Mouse (Mus musculus) erythroblast, adult 5-6 weeks (primary cell): ENCODE results near the gene Zfp184. TPM values are rescaled to one million over a fixed set of nuclear protein-coding genes. Genes with fewer than 3 reads are reported as not detected.

Experiments used
- ATAC-seq: replicated peaks from 2 replicates; pipeline ENCODE4 v1.8.0; 2016; ENCODE audit warnings: moderate number of reproducible peaks, mild to moderate bottlenecking, moderate TSS enrichment, inconsistent platforms; ENCODE audit not compliant: poor library complexity, low FRiP score, severe bottlenecking
- total RNA-seq, 2 experiments: library from RNA; stranded (forward) in 1 of 2; stranded (reverse) in 1 of 2; fragments of 150-400 nt in 1 of 2; fragments of 200-764, 138-1000 nt in 1 of 2; gene quantifications; 2 replicates each; pipeline versions ENCODE4 v1.2.3 to v1.2.4; 2015 to 2017; ENCODE audit warnings: low replicate concordance in 2 of 2

Gene Zfp184
- total RNA-seq, 2 experiments from 2014 or later: 0.19 to 0.34 TPM

DNA sequence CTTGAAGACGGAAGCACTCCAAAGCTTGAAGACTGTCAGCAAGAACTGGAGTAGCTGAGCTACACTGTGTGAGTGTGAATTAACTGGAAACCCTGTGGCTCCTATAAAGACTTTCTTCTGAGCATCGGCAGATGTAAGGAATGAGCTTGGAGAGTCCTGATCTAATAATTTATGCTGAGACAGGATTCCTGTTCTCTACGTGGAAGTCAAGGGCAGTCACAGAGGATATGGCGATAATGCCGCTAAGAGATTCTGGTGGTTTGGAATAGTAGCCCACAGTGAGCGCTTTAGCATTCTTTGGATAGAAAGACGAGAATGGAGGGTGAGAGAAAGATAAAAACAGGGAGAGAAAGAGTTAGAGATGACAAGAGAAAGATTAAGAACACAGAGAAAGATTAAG is 63.0 kb downstream of the Zfp184 start:
- no peak for ATAC-seq

GRCm38 (mm10) chr13:22008707-22009106 is 63.8 kb downstream of the Zfp184 start:
- no peak for ATAC-seq

GRCm38 (mm10) chr13:22009642-22010041 is 64.7 kb downstream of the Zfp184 start, which contains the start of gene Prss16:
TSS of gene Prss16 (minus strand) at chr13:22009742.
- ATAC-seq: no peak

Other genes with a start within 250 kb of the Zfp184 start
- gene Olfr1359, start 247.0 kb upstream of the Zfp184 start, total RNA-seq (2015; ENCODE audit: low replicate concordance): not detected in 2 replicates
- gene Olfr1359, start 247.0 kb upstream of the Zfp184 start, total RNA-seq (2017; ENCODE audit: low replicate concordance): 0.34 and 0.42 TPM in 2 replicates
- 91.5 and 110 TPM in 2 replicates for gene Hist1h2bl, start 229.0 kb upstream of the Zfp184 start, total RNA-seq (2015; ENCODE audit: low replicate concordance)
- 213 and 268 TPM in 2 replicates for gene Hist1h2bl, start 229.0 kb upstream of the Zfp184 start, total RNA-seq (2017; ENCODE audit: low replicate concordance)
- gene Hist1h2ai, start 228.7 kb upstream of the Zfp184 start, total RNA-seq (2015; ENCODE audit: low replicate concordance): 6.1 TPM in 1 of 2 replicates, not detected in the other
- gene Hist1h2ai, start 228.7 kb upstream of the Zfp184 start, total RNA-seq (2017; ENCODE audit: low replicate concordance): 1,027 and 1,342 TPM in 2 replicates
- gene Hist1h3h, start 227.4 kb upstream of the Zfp184 start, total RNA-seq (2015; ENCODE audit: low replicate concordance): 16.7 TPM in 1 of 2 replicates, not detected in the other
- gene Hist1h3h, start 227.4 kb upstream of the Zfp184 start, total RNA-seq (2017; ENCODE audit: low replicate concordance): 69.1 and 159 TPM in 2 replicates
- gene Hist1h2bm, start 223.1 kb upstream of the Zfp184 start, total RNA-seq (2015; ENCODE audit: low replicate concordance): 65.8 and 82.8 TPM in 2 replicates
- gene Hist1h2bm, start 223.1 kb upstream of the Zfp184 start, total RNA-seq (2017; ENCODE audit: low replicate concordance): 254 and 277 TPM in 2 replicates
- not detected in 2 replicates for gene Hist1h4j, start 210.0 kb upstream of the Zfp184 start, total RNA-seq (2015; ENCODE audit: low replicate concordance)
- gene Hist1h4j, start 210.0 kb upstream of the Zfp184 start, total RNA-seq (2017; ENCODE audit: low replicate concordance): 148 and 152 TPM in 2 replicates
- 10.4 and 16.9 TPM in 2 replicates for gene Hist1h4k, start 194.6 kb upstream of the Zfp184 start, total RNA-seq (2015; ENCODE audit: low replicate concordance)
- 714 and 903 TPM in 2 replicates for gene Hist1h4k, start 194.6 kb upstream of the Zfp184 start, total RNA-seq (2017; ENCODE audit: low replicate concordance)
- gene Hist1h2ak, start 191.3 kb upstream of the Zfp184 start, total RNA-seq (2015; ENCODE audit: low replicate concordance): 39.2 and 75.4 TPM in 2 replicates
- 730 and 899 TPM in 2 replicates for gene Hist1h2ak, start 191.3 kb upstream of the Zfp184 start, total RNA-seq (2017; ENCODE audit: low replicate concordance)
- 229 and 365 TPM in 2 replicates for gene Hist1h2bn, start 191.0 kb upstream of the Zfp184 start, total RNA-seq (2015; ENCODE audit: low replicate concordance)
- gene Hist1h2bn, start 191.0 kb upstream of the Zfp184 start, total RNA-seq (2017; ENCODE audit: low replicate concordance): 952 and 1,236 TPM in 2 replicates
- gene Hist1h1b, start 164.5 kb upstream of the Zfp184 start, total RNA-seq (2015; ENCODE audit: low replicate concordance): 491 and 530 TPM in 2 replicates
- 1,333 and 2,653 TPM in 2 replicates for gene Hist1h1b, start 164.5 kb upstream of the Zfp184 start, total RNA-seq (2017; ENCODE audit: low replicate concordance)
- gene Hist1h3i, start 161.7 kb upstream of the Zfp184 start, total RNA-seq (2015; ENCODE audit: low replicate concordance): 143 and 204 TPM in 2 replicates
- gene Hist1h3i, start 161.7 kb upstream of the Zfp184 start, total RNA-seq (2017; ENCODE audit: low replicate concordance): 142 and 186 TPM in 2 replicates
- not detected in 2 replicates for gene Hist1h2an, start 157.9 kb upstream of the Zfp184 start, total RNA-seq (2015; ENCODE audit: low replicate concordance)
- gene Hist1h2an, start 157.9 kb upstream of the Zfp184 start, total RNA-seq (2017; ENCODE audit: low replicate concordance): 456 and 497 TPM in 2 replicates
- 4.4 and 5.8 TPM in 2 replicates for gene Hist1h2bp, start 157.6 kb upstream of the Zfp184 start, total RNA-seq (2015; ENCODE audit: low replicate concordance)
- gene Hist1h2bp, start 157.6 kb upstream of the Zfp184 start, total RNA-seq (2017; ENCODE audit: low replicate concordance): 33.7 and 47.3 TPM in 2 replicates
- 197 and 261 TPM in 2 replicates for gene Hist1h2bq, start 134.9 kb upstream of the Zfp184 start, total RNA-seq (2015; ENCODE audit: low replicate concordance)
- gene Hist1h2bq, start 134.9 kb upstream of the Zfp184 start, total RNA-seq (2017; ENCODE audit: low replicate concordance): 24.3 and 156 TPM in 2 replicates
- gene Hist1h2ao, start 134.6 kb upstream of the Zfp184 start, total RNA-seq (2015; ENCODE audit: low replicate concordance): 63.1 and 86.1 TPM in 2 replicates
- gene Hist1h2ao, start 134.6 kb upstream of the Zfp184 start, total RNA-seq (2017; ENCODE audit: low replicate concordance): 517 TPM in 1 of 2 replicates, not detected in the other
- 71.7 and 77.6 TPM in 2 replicates for gene Hist1h4m, start 133.3 kb upstream of the Zfp184 start, total RNA-seq (2015; ENCODE audit: low replicate concordance)
- 860 and 1,014 TPM in 2 replicates for gene Hist1h4m, start 133.3 kb upstream of the Zfp184 start, total RNA-seq (2017; ENCODE audit: low replicate concordance)
- 6.9 and 21.5 TPM in 2 replicates for gene Hist1h4n, start 112.9 kb upstream of the Zfp184 start, total RNA-seq (2015; ENCODE audit: low replicate concordance)
- 699 and 712 TPM in 2 replicates for gene Hist1h4n, start 112.9 kb upstream of the Zfp184 start, total RNA-seq (2017; ENCODE audit: low replicate concordance)
- 40.2 and 52.7 TPM in 2 replicates for gene Hist1h2ap, start 111.6 kb upstream of the Zfp184 start, total RNA-seq (2015; ENCODE audit: low replicate concordance)
- gene Hist1h2ap, start 111.6 kb upstream of the Zfp184 start, total RNA-seq (2017; ENCODE audit: low replicate concordance): 924 and 2,814 TPM in 2 replicates
- 215 and 279 TPM in 2 replicates for gene Hist1h2br, start 111.4 kb upstream of the Zfp184 start, total RNA-seq (2015; ENCODE audit: low replicate concordance)
- gene Hist1h2br, start 111.4 kb upstream of the Zfp184 start, total RNA-seq (2017; ENCODE audit: low replicate concordance): 157 and 261 TPM in 2 replicates
- not detected in 2 replicates for gene Pom121l2, start 36.1 kb downstream of the Zfp184 start, total RNA-seq (2015; ENCODE audit: low replicate concordance)
- gene Pom121l2, start 36.1 kb downstream of the Zfp184 start, total RNA-seq (2017; ENCODE audit: low replicate concordance): not detected in 2 replicates
- 2.7 and 6.3 TPM in 2 replicates for gene Prss16, start 64.6 kb downstream of the Zfp184 start, total RNA-seq (2015; ENCODE audit: low replicate concordance)
- gene Prss16, start 64.6 kb downstream of the Zfp184 start, total RNA-seq (2017; ENCODE audit: low replicate concordance): 1.8 and 2.2 TPM in 2 replicates
- 2.5 TPM in 1 of 2 replicates, not detected in the other for gene Hist1h2ah, start 90.5 kb downstream of the Zfp184 start, total RNA-seq (2015; ENCODE audit: low replicate concordance)
- 462 and 930 TPM in 2 replicates for gene Hist1h2ah, start 90.5 kb downstream of the Zfp184 start, total RNA-seq (2017; ENCODE audit: low replicate concordance)
- gene Hist1h2bk, start 90.8 kb downstream of the Zfp184 start, total RNA-seq (2015; ENCODE audit: low replicate concordance): 14.6 and 64.4 TPM in 2 replicates
- 627 and 660 TPM in 2 replicates for gene Hist1h2bk, start 90.8 kb downstream of the Zfp184 start, total RNA-seq (2017; ENCODE audit: low replicate concordance)
- gene Hist1h4i, start 96.3 kb downstream of the Zfp184 start, total RNA-seq (2015; ENCODE audit: low replicate concordance): 32.4 and 38.2 TPM in 2 replicates
- 129 and 151 TPM in 2 replicates for gene Hist1h4i, start 96.3 kb downstream of the Zfp184 start, total RNA-seq (2017; ENCODE audit: low replicate concordance)
- gene Hist1h2ag, start 97.8 kb downstream of the Zfp184 start, total RNA-seq (2015; ENCODE audit: low replicate concordance): 3.7 and 12.3 TPM in 2 replicates
- 705 and 715 TPM in 2 replicates for gene Hist1h2ag, start 97.8 kb downstream of the Zfp184 start, total RNA-seq (2017; ENCODE audit: low replicate concordance)
- 17.9 and 23.8 TPM in 2 replicates for gene Hist1h2bj, start 98.1 kb downstream of the Zfp184 start, total RNA-seq (2015; ENCODE audit: low replicate concordance)
- gene Hist1h2bj, start 98.1 kb downstream of the Zfp184 start, total RNA-seq (2017; ENCODE audit: low replicate concordance): 272 and 275 TPM in 2 replicates
- not detected in 2 replicates for gene Vmn1r188, start 139.3 kb downstream of the Zfp184 start, total RNA-seq (2015; ENCODE audit: low replicate concordance)
- not detected in 2 replicates for gene Vmn1r188, start 139.3 kb downstream of the Zfp184 start, total RNA-seq (2017; ENCODE audit: low replicate concordance)
- gene Vmn1r189, start 160.7 kb downstream of the Zfp184 start, total RNA-seq (2015; ENCODE audit: low replicate concordance): not detected in 2 replicates
- 0.43 TPM in 1 of 2 replicates, not detected in the other for gene Vmn1r189, start 160.7 kb downstream of the Zfp184 start, total RNA-seq (2017; ENCODE audit: low replicate concordance)
- gene Vmn1r191, start 238.9 kb downstream of the Zfp184 start, total RNA-seq (2015; ENCODE audit: low replicate concordance): not detected in 2 replicates
- not detected in 2 replicates for gene Vmn1r191, start 238.9 kb downstream of the Zfp184 start, total RNA-seq (2017; ENCODE audit: low replicate concordance)
- not detected in 2 replicates for gene Vmn1r192, start 246.0 kb downstream of the Zfp184 start, total RNA-seq (2015; ENCODE audit: low replicate concordance)
- gene Vmn1r192, start 246.0 kb downstream of the Zfp184 start, total RNA-seq (2017; ENCODE audit: low replicate concordance): not detected in 2 replicates